Mouse (Mus musculus): ENCODE results near the gene Btc. TPM values are rescaled to one million over a fixed set of nuclear protein-coding genes. Genes with fewer than 3 reads are reported as not detected.

Gene Btc
- 0.85 and 0.96 TPM in 2 replicates for polyA plus RNA-seq (2012; rRNA removed)

- TF ChIP-seq CTCF (IDR thresholded peaks at IDR 0.05; ENCODE audit: insufficient read depth, low read length) (peak; percentile 37), POLR2A (IDR thresholded peaks at IDR 0.05; ENCODE audit: borderline replicate concordance, extremely low read depth, low read depth, low read length) (peak; percentile 25; the same call in 1 of the 2 replicates)
- DNase-seq: peak; percentile 66
- H3K4me3 ChIP-seq (replicated peaks; ENCODE audit: extremely low read depth, low read depth, low read length): peak within 1 kb of the TSS; percentile 53
- H3K4me1 ChIP-seq (ENCODE audit: control insufficient read depth, insufficient read depth, low read length): no peaks in the 10 kb centered on the region
- 6% methylated on average over 19 of the region's 19 CpGs for WGBS
Measured at GRCm38 (mm10) chr5:91402339-91403211, at the start of gene Btc. TSS of gene Btc (minus strand) at chr5:91402994.

- 8% methylated on average over 3 of the region's 3 CpGs for WGBS
- no peaks in the 10 kb centered on the region for H3K4me1 ChIP-seq (ENCODE audit: control insufficient read depth, insufficient read depth, low read length)
- DNase-seq: no peak
- no peak for TF ChIP-seq CTCF (IDR thresholded peaks at IDR 0.05; ENCODE audit: insufficient read depth, low read length)
- no peak for TF ChIP-seq POLR2A (IDR thresholded peaks at IDR 0.05; ENCODE audit: borderline replicate concordance, extremely low read depth, low read depth, low read length)
- H3K4me3 ChIP-seq (replicated peaks; ENCODE audit: extremely low read depth, low read depth, low read length): no peak overlapping the region
Measured at GRCm38 (mm10) chr5:91444981-91445517, 42.3 kb upstream of the Btc start.

- TF ChIP-seq POLR2A (IDR thresholded peaks at IDR 0.05; ENCODE audit: borderline replicate concordance, extremely low read depth, low read depth, low read length) (no peak), CTCF (IDR thresholded peaks at IDR 0.05; ENCODE audit: insufficient read depth, low read length) (no peak)
- no peaks in the 10 kb centered on the region for H3K4me1 ChIP-seq (ENCODE audit: control insufficient read depth, insufficient read depth, low read length)
- no peak for DNase-seq
- WGBS: 51% methylated on average over 6 of the region's 6 CpGs
- no peak overlapping the region for H3K4me3 ChIP-seq (replicated peaks; ENCODE audit: extremely low read depth, low read depth, low read length)
Measured at GRCm38 (mm10) chr5:91436563-91436962, 33.8 kb upstream of the Btc start.

DNA sequence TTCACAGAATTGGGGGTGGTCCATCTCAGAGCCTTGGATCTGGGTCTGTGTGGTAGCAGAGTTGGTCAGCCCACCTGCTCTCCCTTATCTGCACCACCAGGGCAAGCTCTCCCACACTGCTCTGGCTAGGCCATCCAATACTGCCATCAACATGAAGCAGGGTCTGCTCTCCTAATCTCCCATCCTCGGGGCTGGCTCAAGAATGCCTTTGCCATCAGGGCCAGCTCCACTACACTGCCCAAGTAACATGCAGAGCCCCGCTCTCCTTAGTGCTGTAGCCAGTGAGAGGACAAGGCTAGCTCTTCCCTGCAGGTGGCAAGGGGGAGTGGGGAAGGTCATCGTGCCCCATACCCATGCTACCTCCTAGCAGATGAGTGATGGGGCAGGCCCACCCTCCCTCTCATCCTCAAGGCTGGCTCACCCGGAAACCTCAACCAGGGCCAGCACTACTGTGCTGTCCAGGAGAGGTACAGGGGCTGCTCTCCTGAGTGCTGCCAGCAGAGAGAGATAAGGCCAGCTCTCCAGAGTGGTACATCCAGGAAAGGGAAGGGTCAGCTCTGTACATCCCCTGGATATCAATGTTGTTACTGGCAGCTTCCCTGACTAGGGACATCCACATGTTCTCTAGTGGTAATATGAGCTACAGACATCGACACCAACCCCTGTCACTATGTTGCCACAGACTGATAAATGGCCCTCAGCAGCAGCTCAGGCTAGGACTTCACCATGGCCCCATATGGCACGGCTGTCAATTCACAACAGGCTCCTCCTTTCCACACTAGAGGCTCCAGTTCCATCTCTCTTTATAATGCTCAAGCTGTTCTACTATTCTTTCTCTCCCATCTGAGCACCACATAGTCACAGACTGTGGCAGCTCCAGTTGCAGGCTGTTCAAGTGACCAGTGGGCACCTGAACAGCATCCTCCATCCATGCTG lies 32.2 kb upstream of the Btc start:
- DNase-seq: no peak
- WGBS: 54% methylated on average over 6 of the region's 6 CpGs
- Histone ChIP-seq H3K4me1 (ENCODE audit: control insufficient read depth, insufficient read depth, low read length) (no peaks in the 10 kb centered on the region), H3K4me3 (replicated peaks; ENCODE audit: extremely low read depth, low read depth, low read length) (no peak overlapping the region)
- TF ChIP-seq CTCF (IDR thresholded peaks at IDR 0.05; ENCODE audit: insufficient read depth, low read length) (no peak), POLR2A (IDR thresholded peaks at IDR 0.05; ENCODE audit: borderline replicate concordance, extremely low read depth, low read depth, low read length) (no peak)

- H3K4me1 ChIP-seq (ENCODE audit: control insufficient read depth, insufficient read depth, low read length): no peaks in the 10 kb centered on the region
- no peak for TF ChIP-seq CTCF (IDR thresholded peaks at IDR 0.05; ENCODE audit: insufficient read depth, low read length)
- no peak for TF ChIP-seq POLR2A (IDR thresholded peaks at IDR 0.05; ENCODE audit: borderline replicate concordance, extremely low read depth, low read depth, low read length)
- WGBS: 60% methylated on average over 8 of the region's 8 CpGs
- no peak overlapping the region for H3K4me3 ChIP-seq (replicated peaks; ENCODE audit: extremely low read depth, low read depth, low read length)
- no peak for DNase-seq
Measured at GRCm38 (mm10) chr5:91428547-91428946, 25.8 kb upstream of the Btc start.

DNA sequence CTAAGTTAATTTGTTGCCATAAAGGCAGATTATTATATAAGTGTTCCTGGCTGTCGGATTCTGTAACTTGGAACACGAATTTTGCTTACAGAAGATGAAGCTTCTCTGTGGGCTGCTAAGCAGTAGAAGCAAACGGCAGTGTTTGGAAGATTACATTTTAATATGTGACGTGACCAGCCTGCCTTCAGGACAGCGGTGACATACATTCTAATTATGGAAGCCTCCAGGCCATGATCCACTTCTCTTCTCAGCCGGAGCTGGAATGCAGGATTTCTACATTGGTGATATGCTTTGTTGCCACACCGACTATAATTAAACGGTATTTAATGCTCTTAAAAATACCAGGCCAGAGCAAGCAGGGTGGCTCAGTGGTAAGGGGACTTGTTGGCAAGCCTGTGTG lies 11.0 kb upstream of the Btc start:
- no peak for DNase-seq
- no peaks in the 10 kb centered on the region for H3K4me1 ChIP-seq (ENCODE audit: control insufficient read depth, insufficient read depth, low read length)
- WGBS: 81% methylated on average over 8 of the region's 8 CpGs
- TF ChIP-seq CTCF (IDR thresholded peaks at IDR 0.05; ENCODE audit: insufficient read depth, low read length) (no peak), POLR2A (IDR thresholded peaks at IDR 0.05; ENCODE audit: borderline replicate concordance, extremely low read depth, low read depth, low read length) (no peak)
- no peak overlapping the region for H3K4me3 ChIP-seq (replicated peaks; ENCODE audit: extremely low read depth, low read depth, low read length)

GRCm38 (mm10) chr5:91404263-91404662 lies 1.5 kb upstream of the Btc start:
- TF ChIP-seq POLR2A (IDR thresholded peaks at IDR 0.05; ENCODE audit: borderline replicate concordance, extremely low read depth, low read depth, low read length): no peak
- TF ChIP-seq CTCF (IDR thresholded peaks at IDR 0.05; ENCODE audit: insufficient read depth, low read length): no peak
- no peak overlapping the region for H3K4me3 ChIP-seq (replicated peaks; ENCODE audit: extremely low read depth, low read depth, low read length)
- DNase-seq: no peak
- H3K4me1 ChIP-seq (ENCODE audit: control insufficient read depth, insufficient read depth, low read length): no peaks in the 10 kb centered on the region
- WGBS: 77% methylated on average over 5 of the region's 5 CpGs

DNA sequence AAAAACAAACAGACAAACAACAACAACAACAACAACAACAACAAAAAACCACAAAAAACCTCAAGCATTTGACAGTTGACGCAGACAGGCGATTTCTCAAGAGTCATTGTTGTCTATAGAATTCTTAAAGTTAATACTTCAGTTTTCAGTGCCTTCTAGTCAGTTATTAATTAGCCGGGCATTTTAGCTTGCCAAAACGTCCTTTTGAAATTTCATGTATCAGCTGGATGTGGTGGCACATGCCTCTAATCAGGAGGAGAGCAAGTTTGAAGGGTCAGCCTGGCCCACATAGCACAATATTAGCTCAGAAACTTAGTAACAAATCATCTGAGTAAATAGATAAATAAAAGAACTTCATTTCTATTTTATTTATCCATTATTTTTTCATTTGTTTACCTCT lies 487 bp upstream of the Btc start:
- H3K4me3 ChIP-seq (replicated peaks; ENCODE audit: extremely low read depth, low read depth, low read length): no peak overlapping the region
- 51% methylated on average over 4 of the region's 4 CpGs for WGBS
- no peak for DNase-seq
- TF ChIP-seq CTCF (IDR thresholded peaks at IDR 0.05; ENCODE audit: insufficient read depth, low read length): no peak
- no peak for TF ChIP-seq POLR2A (IDR thresholded peaks at IDR 0.05; ENCODE audit: borderline replicate concordance, extremely low read depth, low read depth, low read length)
- no peaks in the 10 kb centered on the region for H3K4me1 ChIP-seq (ENCODE audit: control insufficient read depth, insufficient read depth, low read length)

GRCm38 (mm10) chr5:91400493-91401096 lies 2.2 kb downstream of the Btc start:
- no peak for DNase-seq
- WGBS: 35% methylated on average over 2 of the region's 2 CpGs
- H3K4me3 ChIP-seq (replicated peaks; ENCODE audit: extremely low read depth, low read depth, low read length): no peak overlapping the region
- TF ChIP-seq CTCF (IDR thresholded peaks at IDR 0.05; ENCODE audit: insufficient read depth, low read length) (no peak), POLR2A (IDR thresholded peaks at IDR 0.05; ENCODE audit: borderline replicate concordance, extremely low read depth, low read depth, low read length) (no peak)
- H3K4me1 ChIP-seq (ENCODE audit: control insufficient read depth, insufficient read depth, low read length): no peaks in the 10 kb centered on the region

All from lung, adult 2 months (tissue).